Mouse (Mus musculus) hindbrain, embryonic 12.5 days (tissue): ENCODE measurements at regions not wholly inside any gene's neighbourhood (a gene's known extent, or its start where the extent isn't known, plus 50 kb on each side); places are given as distances from the start of the nearest gene placed in this dataset.
"Not testable (repeated sequence)": the region's sequence is repeated elsewhere in the genome, so short reads cannot be mapped to it uniquely, and the experiment has no call there.

ENCODE experiments used
- ATAC-seq: fragments of 200-750 bp; cut with Nextera tagmentation; 2 replicates; pipeline ENCODE4 v1.8.0; 2017; ENCODE audit warnings: moderate TSS enrichment; ENCODE audit not compliant: low FRiP score
- H3K27ac ChIP-seq: fragments of 300-500 bp; sonication (generic); 2 replicates; pipeline ENCODE4 v1.5.1; 2016; ENCODE audit warnings: mild to moderate bottlenecking
- H3K27me3 ChIP-seq: fragments of 300-500 bp; sonication (generic); 2 replicates; pipeline ENCODE4 v1.6.1; 2016; ENCODE audit warnings: mild to moderate bottlenecking
- H3K36me3 ChIP-seq: fragments of 300-500 bp; sonication (generic); 2 replicates; pipeline ENCODE4 v1.6.1; 2016; ENCODE audit warnings: mild to moderate bottlenecking
- H3K4me1 ChIP-seq: fragments of 300-500 bp; sonication (generic); 2 replicates; pipeline ENCODE4 v1.6.1; 2016
- H3K4me2 ChIP-seq: fragments of 300-500 bp; sonication (generic); replicated peaks from 2 replicates; pipeline ENCODE4 v1.6.1; 2016; ENCODE audit warnings: mild to moderate bottlenecking
- H3K4me3 ChIP-seq: fragments of 300-500 bp; sonication (generic); 2 replicates; pipeline ENCODE4 v1.5.1; 2016; ENCODE audit warnings: mild to moderate bottlenecking
- H3K9ac ChIP-seq: fragments of 300-500 bp; sonication (generic); 2 replicates; pipeline ENCODE4 v1.6.1; 2016; ENCODE audit warnings: mild to moderate bottlenecking, moderate library complexity
- H3K9me3 ChIP-seq: fragments of 300-500 bp; sonication (generic); replicated peaks from 2 replicates; pipeline ENCODE4 v1.6.1; 2016; ENCODE audit warnings: mild to moderate bottlenecking
- WGBS: fragments of 180-500 bp; shearing (Covaris S2); methylation state at CpG from one replicate; pipeline ENCODE4 v1.1.7; 2016; 5-methylcytosine and 5-hydroxymethylcytosine counted together

DNA sequence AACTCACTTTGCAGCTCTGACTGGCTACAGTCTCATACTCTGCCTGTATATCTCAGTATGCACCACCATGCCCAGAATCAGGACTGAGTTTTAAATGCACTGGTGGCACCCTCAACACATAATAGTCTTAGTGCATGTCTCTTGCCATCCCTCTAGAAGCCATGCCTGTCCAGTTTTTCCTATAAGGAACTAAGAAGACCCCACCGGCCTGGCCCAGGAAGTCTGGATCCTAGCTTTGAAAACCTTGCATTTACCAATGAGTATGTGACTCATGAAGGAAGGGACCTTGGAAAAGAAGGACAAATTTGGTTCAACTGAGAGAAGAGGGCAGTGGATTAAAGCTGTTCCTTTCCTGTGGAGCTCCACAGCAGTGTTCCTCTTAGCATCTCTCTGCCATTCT lies 212.2 kb upstream of the Sesn3 start:
- no peaks in the 10 kb centered on the region for H3K27me3 ChIP-seq
- no peak overlapping the region for H3K27ac ChIP-seq
- no peak for ATAC-seq
- H3K4me2 ChIP-seq: no peak overlapping the region
- WGBS: 94% methylated on average over 1 of the region's 1 CpGs
- peaks cover 7% of the 10 kb centered on the region for H3K4me1 ChIP-seq
- H3K36me3 ChIP-seq: no peaks in the 10 kb centered on the region
- H3K4me3 ChIP-seq: no peak overlapping the region
- H3K9ac ChIP-seq: no peak overlapping the region
- H3K9me3 ChIP-seq: peaks cover 12% of the 10 kb centered on the region

DNA sequence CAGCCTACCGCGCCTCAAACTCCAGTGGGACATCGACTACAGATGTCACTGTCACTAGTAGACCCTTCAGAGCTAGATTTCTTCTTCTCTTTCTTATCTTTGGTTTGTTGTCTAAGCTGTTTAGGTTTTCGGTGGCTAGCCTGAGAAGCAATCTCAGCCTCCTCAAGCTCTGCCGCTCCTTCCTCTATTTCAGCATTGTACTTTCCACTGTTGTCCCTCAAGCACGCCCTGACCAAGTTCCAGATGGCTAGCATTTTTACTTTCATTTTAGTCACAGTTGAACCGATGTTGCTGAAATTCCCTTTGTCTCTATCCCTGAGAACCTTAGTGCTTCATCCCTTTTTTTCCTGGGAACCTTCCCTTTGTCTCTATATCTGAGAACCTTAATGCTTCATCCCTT lies 208.1 kb upstream of the Sesn3 start:
- H3K27me3 ChIP-seq, H3K9ac ChIP-seq, H3K4me2 ChIP-seq, H3K4me1 ChIP-seq, H3K36me3 ChIP-seq, ATAC-seq, H3K27ac ChIP-seq, H3K4me3 ChIP-seq: not testable (repeated sequence)
- H3K9me3 ChIP-seq: peaks cover 12% of the 10 kb centered on the region
- 92% methylated on average over 7 of the region's 7 CpGs for WGBS

DNA sequence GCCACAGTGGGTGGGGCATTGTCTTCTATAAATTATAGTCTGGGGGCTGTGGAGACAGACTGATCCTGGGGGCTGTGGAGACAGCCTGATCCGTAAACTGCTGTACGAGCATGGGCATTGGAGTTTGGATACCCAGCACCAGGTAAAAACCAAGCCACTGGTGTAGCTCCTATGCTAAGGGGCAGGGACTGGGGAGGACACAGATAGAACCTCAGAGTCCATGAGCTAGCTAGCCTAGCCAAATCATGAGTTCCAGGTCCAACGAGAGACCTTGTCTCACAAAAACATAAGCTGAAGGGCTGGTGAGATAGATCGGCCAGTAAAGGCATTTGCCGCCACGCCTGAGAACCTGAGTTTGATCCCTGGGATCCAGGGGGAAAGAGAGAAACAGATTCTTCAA lies 205.8 kb upstream of the Sesn3 start:
- Histone ChIP-seq H3K27me3 (no peaks in the 10 kb centered on the region), H3K4me3 (no peak overlapping the region), H3K27ac (no peak overlapping the region), H3K9ac (no peak overlapping the region), H3K36me3 (no peaks in the 10 kb centered on the region), H3K4me1 (no peaks in the 10 kb centered on the region), H3K4me2 (no peak overlapping the region), H3K9me3 (peaks cover 12% of the 10 kb centered on the region)
- ATAC-seq: no peak
- WGBS: 96% methylated on average over 6 of the region's 6 CpGs

DNA sequence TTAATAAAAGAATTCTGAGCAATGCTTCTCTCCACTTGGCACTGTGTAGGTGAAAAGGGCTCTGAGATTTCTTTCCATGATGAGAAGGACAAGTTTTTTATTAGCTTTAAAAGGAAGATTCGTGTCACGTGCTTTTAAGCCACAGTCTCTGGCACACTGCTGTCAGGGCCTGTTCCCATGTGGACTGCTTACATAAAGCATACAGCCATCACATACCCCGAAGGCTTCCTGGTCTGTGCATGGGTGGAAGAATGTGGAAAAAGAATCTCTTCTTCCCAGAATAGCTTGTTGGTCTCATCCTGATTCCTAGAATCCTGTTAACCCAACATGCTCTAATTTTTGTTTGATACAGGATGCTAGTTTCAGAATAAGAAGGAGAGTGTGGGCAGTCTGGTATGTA lies 205.1 kb upstream of the Sesn3 start:
- no peaks in the 10 kb centered on the region for H3K4me1 ChIP-seq
- WGBS: 76% methylated on average over 3 of the region's 3 CpGs

DNA sequence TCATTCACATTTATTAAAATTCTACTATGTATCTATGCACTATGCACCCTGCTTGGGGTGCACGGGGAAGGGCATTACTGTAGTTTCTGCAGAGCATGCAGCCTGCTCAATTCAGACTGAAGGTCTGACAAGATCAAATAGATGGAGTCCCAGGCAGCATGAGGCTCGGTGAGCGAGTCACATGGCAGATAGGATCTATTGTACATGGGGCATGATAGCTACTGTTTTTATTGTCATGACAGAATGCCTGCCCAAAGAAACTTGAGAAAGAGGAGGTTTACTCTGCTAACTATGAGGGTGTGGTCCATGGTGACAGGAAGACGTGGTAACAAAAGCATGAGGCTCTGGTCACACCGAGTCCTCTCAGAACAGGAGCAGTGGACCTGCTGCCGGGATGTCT lies 203.1 kb upstream of the Sesn3 start:
- Histone ChIP-seq H3K4me3 (no peak overlapping the region), H3K27ac (no peak overlapping the region), H3K4me1 (no peaks in the 10 kb centered on the region), H3K9ac (no peak overlapping the region), H3K36me3 (no peaks in the 10 kb centered on the region), H3K27me3 (no peaks in the 10 kb centered on the region), H3K9me3 (no peaks in the 10 kb centered on the region), H3K4me2 (no peak overlapping the region)
- WGBS: 80% methylated on average over 6 of the region's 6 CpGs
- ATAC-seq: no peak

More for the DNA sequence above, 205.1 kb upstream of the Sesn3 start:
- Histone ChIP-seq H3K36me3 (no peaks in the 10 kb centered on the region), H3K4me3 (no peak overlapping the region), H3K9ac (no peak overlapping the region), H3K4me2 (no peak overlapping the region), H3K27ac (no peak overlapping the region), H3K9me3 (peaks cover 10% of the 10 kb centered on the region), H3K27me3 (no peaks in the 10 kb centered on the region)
- no peak for ATAC-seq

DNA sequence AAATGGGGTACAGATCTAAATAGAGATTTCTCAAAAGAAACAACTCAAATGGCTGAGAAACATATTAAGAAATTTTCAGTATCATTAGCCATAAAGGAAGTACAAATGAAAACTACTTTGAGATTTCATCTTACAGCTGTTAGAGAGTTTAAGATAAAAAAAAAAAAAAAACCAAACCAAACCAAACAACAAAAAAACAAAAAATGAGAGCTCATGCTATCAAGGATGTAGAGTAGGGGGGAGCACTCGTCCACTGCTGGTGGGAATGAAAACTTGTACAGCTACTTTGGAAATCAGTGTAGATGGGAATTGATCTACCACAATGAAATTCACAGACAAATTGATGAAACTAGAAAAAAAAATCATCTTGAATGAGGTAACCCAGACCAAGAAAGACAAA lies 201.9 kb upstream of the Sesn3 start:
- Histone ChIP-seq H3K36me3 (no peaks in the 10 kb centered on the region), H3K4me3 (no peak overlapping the region), H3K9ac (no peak overlapping the region), H3K4me2 (no peak overlapping the region), H3K4me1 (no peaks in the 10 kb centered on the region), H3K27ac (no peak overlapping the region), H3K9me3 (no peaks in the 10 kb centered on the region), H3K27me3 (no peaks in the 10 kb centered on the region)
- no peak for ATAC-seq
- 64% methylated on average over 1 of the region's 1 CpGs for WGBS

DNA sequence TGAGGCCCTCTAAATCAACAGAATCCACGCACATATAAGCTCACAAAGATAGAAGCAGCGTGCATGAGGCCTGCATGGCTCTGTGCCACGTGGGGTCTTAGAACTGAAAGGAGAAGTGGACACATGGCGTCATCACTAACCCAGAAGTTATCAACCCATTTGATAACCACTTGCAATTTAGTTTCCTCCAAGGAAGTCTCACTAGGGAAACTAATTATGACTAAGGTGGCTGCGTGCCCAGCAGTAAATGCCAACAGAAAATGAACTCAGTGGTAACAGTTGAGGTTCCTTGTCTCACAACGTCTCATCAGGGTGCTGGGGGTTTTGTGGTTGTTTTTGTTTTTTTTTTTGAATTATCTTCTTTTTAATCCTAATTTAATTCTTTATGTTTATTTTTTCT lies 200.6 kb upstream of the Sesn3 start:
- 90% methylated on average over 6 of the region's 6 CpGs for WGBS
- no peaks in the 10 kb centered on the region for H3K4me1 ChIP-seq

DNA sequence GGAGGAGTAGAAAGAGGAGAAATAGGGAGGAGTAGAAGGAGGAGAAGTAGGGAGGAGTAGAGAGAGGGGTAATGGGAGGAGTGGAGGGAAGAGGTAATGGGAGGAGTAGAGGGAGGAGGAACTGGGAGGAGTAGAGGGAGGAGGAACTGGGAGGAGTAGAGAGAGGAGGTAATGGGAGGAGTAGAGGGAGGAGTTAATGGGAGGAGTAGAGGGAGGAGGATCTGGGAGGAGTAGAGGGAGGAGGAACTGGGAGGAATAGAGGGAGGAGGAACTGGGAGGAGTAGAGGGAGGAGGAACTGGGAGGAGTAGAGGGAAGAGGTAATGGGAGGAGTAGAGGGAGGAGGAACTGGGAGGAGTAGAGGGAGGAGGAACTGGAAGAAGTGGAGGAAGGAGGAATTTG lies 200.0 kb upstream of the Sesn3 start:
- not testable (repeated sequence) for H3K4me3 ChIP-seq, ATAC-seq, H3K9ac ChIP-seq

More for the DNA sequence above, 200.6 kb upstream of the Sesn3 start:
- Histone ChIP-seq H3K4me3 (no peak overlapping the region), H3K27me3 (no peaks in the 10 kb centered on the region), H3K4me2 (no peak overlapping the region), H3K9me3 (no peaks in the 10 kb centered on the region), H3K27ac (no peak overlapping the region), H3K36me3 (no peaks in the 10 kb centered on the region), H3K9ac (no peak overlapping the region)
- no peak for ATAC-seq

DNA sequence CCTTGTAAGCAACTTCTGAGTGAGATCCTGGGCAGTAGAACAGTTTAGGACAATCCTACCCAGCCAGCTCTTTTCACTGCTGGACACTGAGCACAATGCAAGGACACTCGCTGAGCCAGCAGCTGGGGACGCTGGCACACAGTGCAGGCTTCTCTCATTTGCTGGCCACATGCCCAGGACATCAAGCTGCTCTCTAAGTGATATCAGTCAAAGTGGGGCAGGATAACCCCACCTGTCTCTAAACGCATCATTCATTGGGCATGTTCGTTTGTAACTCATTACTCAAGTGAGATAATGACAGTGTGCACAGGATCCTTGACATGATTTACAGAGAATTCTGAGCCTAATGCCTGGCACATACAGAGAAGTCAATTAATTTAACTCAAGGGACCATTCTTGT lies 199.4 kb upstream of the Sesn3 start:
- 64% methylated on average over 4 of the region's 4 CpGs for WGBS
- Histone ChIP-seq H3K27me3 (no peaks in the 10 kb centered on the region), H3K9me3 (no peaks in the 10 kb centered on the region), H3K4me3 (no peak overlapping the region), H3K36me3 (no peaks in the 10 kb centered on the region), H3K4me2 (no peak overlapping the region), H3K4me1 (no peaks in the 10 kb centered on the region), H3K27ac (no peak overlapping the region), H3K9ac (no peak overlapping the region)
- ATAC-seq: peak; percentile 78

More for the DNA sequence above, 200.0 kb upstream of the Sesn3 start:
- H3K27ac ChIP-seq, H3K27me3 ChIP-seq, H3K4me2 ChIP-seq, H3K9me3 ChIP-seq, H3K36me3 ChIP-seq, H3K4me1 ChIP-seq: not testable (repeated sequence)

DNA sequence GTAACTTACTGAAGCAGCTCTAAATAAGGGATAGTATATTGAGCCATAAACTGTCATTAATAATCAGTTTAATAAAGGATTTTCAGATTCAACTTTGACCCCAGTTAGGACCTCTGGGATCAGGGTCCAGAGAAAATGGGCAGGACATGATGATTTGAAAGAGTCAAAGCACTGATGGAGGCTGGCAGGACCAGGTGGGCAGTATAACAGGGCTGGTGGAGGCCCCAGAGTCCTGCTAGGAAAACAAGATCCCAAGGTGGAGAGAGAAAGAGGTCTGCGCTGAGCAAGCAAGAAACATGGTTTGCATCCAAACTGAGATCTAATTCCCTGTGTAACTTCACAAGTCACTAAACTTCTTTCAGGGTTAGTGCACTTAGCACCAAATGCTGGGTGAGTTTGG lies 199.0 kb upstream of the Sesn3 start:
- H3K27ac ChIP-seq: no peak overlapping the region
- no peak overlapping the region for H3K4me2 ChIP-seq
- no peaks in the 10 kb centered on the region for H3K36me3 ChIP-seq
- H3K4me1 ChIP-seq: no peaks in the 10 kb centered on the region
- no peak overlapping the region for H3K4me3 ChIP-seq
- 80% methylated on average over 1 of the region's 1 CpGs for WGBS
- no peaks in the 10 kb centered on the region for H3K9me3 ChIP-seq
- H3K9ac ChIP-seq: no peak overlapping the region
- ATAC-seq: 0 out of 2 replicates have a peak, but pooled peaks have one; percentile 32
- no peaks in the 10 kb centered on the region for H3K27me3 ChIP-seq

DNA sequence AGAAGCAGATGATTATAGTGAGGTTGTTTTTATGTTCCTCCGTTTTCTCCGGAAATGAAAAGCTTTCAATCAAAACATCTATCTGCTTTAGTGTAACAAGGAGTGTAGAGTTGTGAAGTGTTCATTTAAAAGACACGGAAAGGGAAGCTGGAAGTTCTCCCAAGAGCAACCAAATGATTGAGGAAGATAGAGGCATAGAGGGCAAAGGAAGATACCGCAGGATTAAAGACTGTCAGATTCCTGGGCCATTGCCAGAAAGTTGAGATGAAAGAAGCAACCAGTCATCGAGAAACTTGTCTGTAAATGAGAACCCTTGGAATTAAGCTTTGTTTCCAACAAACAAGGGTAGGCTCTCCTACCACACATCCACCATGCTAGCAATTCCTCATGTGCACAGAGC lies 198.1 kb upstream of the Sesn3 start:
- no peak overlapping the region for H3K4me2 ChIP-seq
- no peak for ATAC-seq
- no peaks in the 10 kb centered on the region for H3K27me3 ChIP-seq
- H3K9ac ChIP-seq: no peak overlapping the region
- H3K4me1 ChIP-seq: no peaks in the 10 kb centered on the region
- no peak overlapping the region for H3K4me3 ChIP-seq
- no peaks in the 10 kb centered on the region for H3K9me3 ChIP-seq
- H3K36me3 ChIP-seq: no peaks in the 10 kb centered on the region
- 86% methylated on average over 5 of the region's 5 CpGs for WGBS
- H3K27ac ChIP-seq: no peak overlapping the region

DNA sequence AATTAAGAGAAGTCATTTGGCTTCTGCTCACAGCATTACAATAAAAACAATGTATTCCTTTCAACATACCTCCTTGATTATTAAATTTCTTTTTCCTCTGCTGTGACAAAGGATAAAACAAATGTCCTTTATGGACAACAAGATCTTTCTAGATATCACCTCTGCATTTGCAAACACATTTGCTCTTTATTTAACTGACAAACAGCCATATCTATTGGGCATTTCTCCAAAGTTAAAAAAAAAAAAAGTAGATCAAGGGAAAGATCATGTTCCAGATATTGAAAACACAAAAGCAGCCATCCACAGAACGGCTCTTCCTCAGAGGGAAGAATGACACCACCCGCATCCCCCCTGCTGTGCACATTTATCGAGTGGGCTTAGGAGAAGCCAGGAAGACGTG lies 193.7 kb upstream of the Sesn3 start:
- no peaks in the 10 kb centered on the region for H3K27me3 ChIP-seq
- no peak overlapping the region for H3K4me3 ChIP-seq
- H3K9me3 ChIP-seq: no peaks in the 10 kb centered on the region
- H3K4me1 ChIP-seq: no peaks in the 10 kb centered on the region
- H3K4me2 ChIP-seq: no peak overlapping the region
- no peaks in the 10 kb centered on the region for H3K36me3 ChIP-seq
- ATAC-seq: no peak
- H3K27ac ChIP-seq: no peak overlapping the region
- H3K9ac ChIP-seq: no peak overlapping the region
- WGBS: 26% methylated on average over 4 of the region's 4 CpGs

DNA sequence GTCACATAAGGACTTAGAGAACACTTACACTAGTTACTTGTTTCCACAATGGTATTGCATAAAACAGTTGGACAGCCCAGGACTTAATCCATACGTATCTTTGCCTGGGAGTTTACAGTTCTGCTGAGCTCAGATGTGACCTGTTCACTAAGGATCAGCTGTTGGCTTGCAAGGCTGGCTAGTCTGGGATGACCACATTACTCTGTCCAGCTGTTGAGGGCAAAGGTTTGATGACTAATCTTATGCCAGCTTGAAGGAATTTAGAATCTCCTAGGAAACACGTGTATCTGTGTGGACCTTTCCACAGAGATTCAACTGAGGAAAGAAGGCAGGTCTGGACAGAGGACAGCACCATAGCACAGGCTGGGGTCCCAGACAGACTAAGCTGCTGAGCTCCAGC lies 188.7 kb upstream of the Sesn3 start:
- 63% methylated on average over 2 of the region's 2 CpGs for WGBS
- no peak overlapping the region for H3K4me3 ChIP-seq
- no peak for ATAC-seq

DNA sequence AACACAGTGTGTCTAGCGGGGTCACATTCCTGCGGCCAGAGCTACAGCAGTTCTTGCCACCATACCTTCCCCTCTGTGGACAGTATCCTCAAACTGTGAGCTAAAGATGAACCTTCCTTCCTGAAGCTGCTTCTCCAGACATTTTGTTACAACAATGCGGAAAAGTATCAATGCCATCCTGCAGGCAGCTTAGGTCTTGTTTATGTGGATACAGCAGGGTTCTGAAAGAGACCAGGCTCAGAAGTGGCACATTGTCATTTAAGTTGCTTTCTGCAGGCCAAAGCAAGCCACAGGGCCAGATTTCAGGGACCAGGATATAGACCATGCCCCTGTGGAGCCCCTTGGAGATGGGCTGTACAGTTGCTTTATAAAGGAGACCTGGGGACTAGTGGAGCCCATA lies 188.3 kb upstream of the Sesn3 start:
- Histone ChIP-seq H3K4me2 (no peak overlapping the region), H3K9me3 (no peaks in the 10 kb centered on the region), H3K4me1 (no peaks in the 10 kb centered on the region), H3K27me3 (no peaks in the 10 kb centered on the region), H3K27ac (no peak overlapping the region), H3K9ac (no peak overlapping the region), H3K36me3 (no peaks in the 10 kb centered on the region), H3K4me3 (no peak overlapping the region)
- no peak for ATAC-seq
- 87% methylated on average over 3 of the region's 3 CpGs for WGBS

More for the DNA sequence above, 188.7 kb upstream of the Sesn3 start:
- Histone ChIP-seq H3K9me3 (no peaks in the 10 kb centered on the region), H3K27ac (no peak overlapping the region), H3K4me2 (no peak overlapping the region), H3K27me3 (no peaks in the 10 kb centered on the region), H3K4me1 (no peaks in the 10 kb centered on the region), H3K9ac (no peak overlapping the region), H3K36me3 (no peaks in the 10 kb centered on the region)
